Mouse (Mus musculus) heart, adult 2 months (tissue): ENCODE data around the gene Ankrd13d. TPM values are rescaled to one million over a fixed set of nuclear protein-coding genes. Genes with fewer than 3 reads are reported as not detected.

Experiments used
- DNase-seq, 2 experiments: peaks; one replicate each; pipeline ENCODE4 v3.0.0; 2021
- H3K27ac ChIP-seq: fragments of 200-600 bp; 2 replicates; pipeline ENCODE4 v1.8.1; 2022
- H3K27me3 ChIP-seq: fragments of 200-500 bp; 2 replicates; pipeline ENCODE4 v1.6.1; 2012; ENCODE audit warnings: mild to moderate bottlenecking, low read length, inconsistent platforms, mixed read lengths; ENCODE audit not compliant: control insufficient read depth, insufficient read depth
- H3K36me3 ChIP-seq: fragments of 200-500 bp; 2 replicates; pipeline ENCODE4 v1.6.1; 2012; ENCODE audit warnings: low read length, inconsistent platforms; ENCODE audit not compliant: control insufficient read depth, insufficient read depth
- H3K4me1 ChIP-seq: fragments of 200-500 bp; 2 replicates; pipeline ENCODE4 v1.6.1; 2011; ENCODE audit warnings: low read length; ENCODE audit not compliant: control insufficient read depth, insufficient read depth
- H3K4me3 ChIP-seq: fragments of 200-600 bp; 2 replicates; pipeline ENCODE4 v1.8.1; 2022
- H3K79me2 ChIP-seq: fragments of 200-500 bp; replicated peaks from 2 replicates; pipeline ENCODE4 v1.6.1; 2012; ENCODE audit warnings: mild to moderate bottlenecking, inconsistent platforms, low read length, moderate library complexity, mixed read lengths; ENCODE audit not compliant: control insufficient read depth, insufficient read depth
- H3K9ac ChIP-seq: fragments of 200-500 bp; 2 replicates; pipeline ENCODE4 v1.6.1; 2012; ENCODE audit warnings: low read depth, mild to moderate bottlenecking, control low read depth, inconsistent platforms, low read length, mixed read lengths
- CTCF ChIP-seq: fragments of 200-600 bp; IDR thresholded peaks from 2 replicates; pipeline ENCODE4 v1.8.1; 2022; ENCODE audit warnings: antibody characterized with exemption, mild to moderate bottlenecking, moderate library complexity
- EP300 ChIP-seq: fragments of 200-500 bp; IDR thresholded peaks from 2 replicates; pipeline ENCODE4 v1.6.1; 2011; ENCODE audit warnings: low read depth, low read length, control low read depth; ENCODE audit not compliant: insufficient read depth
- POLR2A ChIP-seq: fragments of 200-500 bp; IDR thresholded peaks from 2 replicates; pipeline ENCODE4 v1.6.1; 2011; ENCODE audit warnings: mild to moderate bottlenecking, low read depth, low read length, control low read depth; ENCODE audit not compliant: insufficient read depth
- WGBS: fragments of 180-500 bp; shearing (Covaris S2); methylation state at CpG from one replicate; pipeline ENCODE4 v1.1.7; 2018; 5-methylcytosine and 5-hydroxymethylcytosine counted together
- intact Hi-C: fragments of 180-260 bp; cut with DNase I; formaldehyde crosslinking; loops from one replicate; pipeline ENCODE4 v1.15.1; 2025
- polyA plus RNA-seq: library from polyadenylated mRNA; depleted of rRNA; stranded (reverse); fragments of >200 nt; gene quantifications from 2 replicates; pipeline ENCODE4 v1.2.3, GENCODE M21; 2012
- total RNA-seq, 2 experiments: library from RNA; stranded (reverse); gene quantifications; 2 replicates each; pipeline ENCODE4 v1.2.3; 2021

Ankrd13d gene
- total and polyA plus RNA-seq, 3 experiments, result 0.34 to 1.4 (median 0.60) TPM

DNA sequence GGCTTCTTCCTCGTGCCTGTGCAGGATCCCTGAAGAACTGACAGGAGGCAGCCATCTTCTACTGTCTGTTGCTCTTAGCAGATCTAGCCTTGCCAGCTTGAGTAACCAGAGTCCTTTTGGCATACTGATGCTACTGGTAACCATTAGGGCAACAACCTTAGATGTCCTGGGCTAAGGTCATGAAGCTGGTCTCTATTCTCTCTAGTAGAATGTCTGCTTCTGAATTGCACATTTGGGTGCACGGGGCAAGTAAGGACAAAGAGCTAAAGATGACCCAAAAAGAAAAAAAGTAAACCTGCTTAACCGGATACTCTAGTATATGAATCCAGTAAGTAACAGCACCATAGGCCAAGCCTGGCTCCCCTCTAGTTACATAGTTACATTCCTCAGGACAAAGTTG, 43.2 kb upstream of the Ankrd13d start:
- Histone ChIP-seq H3K27me3 (no peaks in the 10 kb centered on the region), H3K79me2 (no peaks in the 10 kb centered on the region; the same call in 1 of the 2 replicates), H3K27ac (no peak overlapping the region), H3K36me3 (peaks cover 26% of the 10 kb centered on the region), H3K9ac (no peak overlapping the region), H3K4me3 (no peak overlapping the region), H3K4me1 (no peaks in the 10 kb centered on the region)
- TF ChIP-seq POLR2A (no peak), EP300 (no peak), CTCF (no peak)
- WGBS, result 82% methylated on average over 3 of the region's 3 CpGs
- intact Hi-C loops, result no loop called here
- DNase-seq, result peak in 1 of 2 experiments; percentile 5

- no peak overlapping the region for H3K27ac ChIP-seq
- TF ChIP-seq POLR2A, result no peak
- no peak for TF ChIP-seq EP300
- no peaks in the 10 kb centered on the region for H3K27me3 ChIP-seq
- no peak overlapping the region for H3K4me3 ChIP-seq
- H3K4me1 ChIP-seq, result no peaks in the 10 kb centered on the region
- no peak overlapping the region for H3K9ac ChIP-seq
- H3K36me3 ChIP-seq, result peaks cover 5% of the 10 kb centered on the region
- no peaks in the 10 kb centered on the region for H3K79me2 ChIP-seq
- WGBS, result 88% methylated on average over 3 of the region's 3 CpGs
- intact Hi-C loops, result no loop called here
- no peak for DNase-seq
Measured at GRCm38 (mm10) chr19:4322134-4322533, 39.2 kb upstream of the Ankrd13d start.

- Histone ChIP-seq H3K79me2 (no peaks in the 10 kb centered on the region), H3K9ac (no peak overlapping the region), H3K4me1 (no peaks in the 10 kb centered on the region), H3K27me3 (no peaks in the 10 kb centered on the region), H3K4me3 (no peak overlapping the region), H3K27ac (no peak overlapping the region), H3K36me3 (peaks cover 2% of the 10 kb centered on the region; the same call in 1 of the 2 replicates)
- TF ChIP-seq CTCF, result no peak
- no peak for TF ChIP-seq EP300
- intact Hi-C loops, result no loop called here
- 100% methylated on average over 1 of the region's 1 CpGs for WGBS
- no peak for DNase-seq
Measured at GRCm38 (mm10) chr19:4321622-4322021, 38.7 kb upstream of the Ankrd13d start.

DNA sequence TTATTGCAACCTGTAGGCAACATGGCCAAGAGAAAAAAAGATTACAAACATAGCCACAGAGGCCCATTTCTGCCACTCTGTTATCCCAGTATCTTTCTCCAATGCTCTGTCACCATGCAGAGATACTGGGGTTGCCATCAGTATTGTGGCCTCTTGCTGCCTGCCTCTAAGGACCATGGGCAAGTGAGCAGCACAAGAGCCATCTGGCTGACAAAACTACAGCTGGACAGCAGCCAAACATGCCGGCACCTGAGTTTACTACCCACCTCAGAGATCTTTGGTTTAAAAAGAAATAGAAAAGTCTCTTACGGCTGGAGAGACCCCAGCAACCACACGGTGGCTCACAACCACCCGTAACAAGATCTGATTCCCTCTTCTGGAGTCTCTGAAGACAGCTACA, 36.3 kb upstream of the Ankrd13d start:
- TF ChIP-seq POLR2A, result no peak
- no peak for TF ChIP-seq CTCF
- no peak for TF ChIP-seq EP300
- no peaks in the 10 kb centered on the region for H3K36me3 ChIP-seq
- no peak overlapping the region for H3K4me3 ChIP-seq
- no peak overlapping the region for H3K9ac ChIP-seq
- WGBS, result 66% methylated on average over 4 of the region's 4 CpGs
- DNase-seq, result no peak
- H3K27me3 ChIP-seq, result no peaks in the 10 kb centered on the region
- no peak overlapping the region for H3K27ac ChIP-seq
- intact Hi-C loops, result no loop called here
- no peaks in the 10 kb centered on the region for H3K79me2 ChIP-seq
- peaks cover 2% of the 10 kb centered on the region; the same call in 1 of the 2 replicates for H3K4me1 ChIP-seq

GRCm38 (mm10) chr19:4317181-4317580, 34.2 kb upstream of the Ankrd13d start:
- WGBS, result 77% methylated on average over 3 of the region's 3 CpGs
- no peaks in the 10 kb centered on the region for H3K27me3 ChIP-seq
- H3K79me2 ChIP-seq, result no peaks in the 10 kb centered on the region
- no peak overlapping the region for H3K4me3 ChIP-seq
- peaks cover 2% of the 10 kb centered on the region; the same call in 1 of the 2 replicates for H3K4me1 ChIP-seq
- intact Hi-C loops, result no loop called here
- no peak overlapping the region for H3K27ac ChIP-seq
- no peak overlapping the region for H3K9ac ChIP-seq
- no peak for DNase-seq
- no peaks in the 10 kb centered on the region for H3K36me3 ChIP-seq
- TF ChIP-seq CTCF (no peak), POLR2A (no peak), EP300 (no peak)

- WGBS, result 40% methylated on average over 6 of the region's 6 CpGs
- no peaks in the 10 kb centered on the region for H3K79me2 ChIP-seq
- no peaks in the 10 kb centered on the region for H3K36me3 ChIP-seq
- H3K27ac ChIP-seq, result peak overlapping the region; percentile 40; the same call in 1 of the 2 replicates
- no peak for TF ChIP-seq EP300
- TF ChIP-seq POLR2A, result no peak
- no peak for TF ChIP-seq CTCF
- H3K9ac ChIP-seq, result no peak overlapping the region
- H3K27me3 ChIP-seq, result no peaks in the 10 kb centered on the region
- intact Hi-C loops, result no loop called here
- H3K4me3 ChIP-seq, result no peak overlapping the region
- peaks cover 2% of the 10 kb centered on the region; the same call in 1 of the 2 replicates for H3K4me1 ChIP-seq
- DNase-seq, result peak in 1 of 2 experiments; percentile 63
Measured at GRCm38 (mm10) chr19:4315223-4315944, 32.4 kb upstream of the Ankrd13d start.
